Mouse (Mus musculus): ENCODE results near the gene Arhgap18.

Arhgap18 gene

DNA sequence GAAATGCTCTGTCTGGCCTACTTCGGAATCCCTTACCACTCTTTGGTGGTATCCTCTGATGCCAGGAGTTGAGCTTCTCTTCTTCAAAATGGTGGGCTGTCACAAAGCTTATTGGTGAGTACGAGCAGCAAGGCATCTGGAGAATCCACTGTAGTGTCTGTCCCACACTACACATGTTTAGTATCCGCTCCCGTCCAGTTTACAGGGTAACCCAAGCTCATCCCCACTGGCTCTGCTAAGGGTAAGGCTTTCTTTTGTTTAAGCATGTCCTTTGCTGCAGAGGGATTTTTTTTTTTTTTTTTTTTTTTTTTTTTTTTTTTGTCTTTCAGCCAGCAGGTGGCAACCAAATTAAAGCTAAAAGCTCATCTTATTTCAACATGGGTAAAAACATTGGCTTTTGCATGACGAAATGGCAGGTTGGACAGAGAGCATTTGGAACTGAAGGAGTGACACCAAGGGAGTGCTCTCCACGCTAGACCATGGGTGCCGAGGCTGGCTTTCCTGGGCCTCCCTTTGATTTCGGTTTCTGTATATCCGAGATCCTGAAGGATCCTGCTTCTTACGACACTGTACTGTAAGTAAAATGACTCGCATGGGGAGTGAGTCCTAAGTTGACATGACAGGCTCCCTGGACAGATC, at the start of gene Arhgap18:
Gene Arhgap18, plus strand, starts transcription at position 493 of the 639 bp plus-strand sequence.
- no peak for DNase-seq (ENCODE audit: low spot score)

DNA sequence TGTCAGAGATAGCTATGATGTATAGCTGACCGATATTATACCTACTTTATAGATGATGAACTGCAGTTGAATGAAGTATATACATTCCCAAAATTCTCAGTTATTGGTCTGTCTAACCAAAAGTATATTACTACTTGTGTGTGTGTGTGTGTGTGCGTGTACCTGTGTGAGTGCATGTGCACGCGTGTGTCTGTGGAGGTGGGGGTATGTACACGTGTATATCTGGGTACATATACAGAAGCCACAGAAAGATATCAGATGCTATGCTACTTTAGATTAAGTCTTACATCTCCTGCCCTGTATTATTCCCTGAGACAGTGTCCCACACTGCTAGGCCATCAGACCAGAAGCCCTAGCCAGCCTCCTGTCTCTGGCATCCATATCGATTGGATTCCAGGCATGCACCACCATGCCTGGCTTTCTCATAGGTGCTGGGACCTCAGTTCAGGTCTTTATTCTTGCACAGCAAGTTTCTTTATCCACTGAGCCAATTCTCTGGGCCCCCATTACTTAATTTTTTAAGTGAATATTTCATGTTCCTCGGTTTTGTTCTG, 42.7 kb upstream of the Arhgap18 start:
- no peak for DNase-seq (ENCODE audit: low spot score)

DNA sequence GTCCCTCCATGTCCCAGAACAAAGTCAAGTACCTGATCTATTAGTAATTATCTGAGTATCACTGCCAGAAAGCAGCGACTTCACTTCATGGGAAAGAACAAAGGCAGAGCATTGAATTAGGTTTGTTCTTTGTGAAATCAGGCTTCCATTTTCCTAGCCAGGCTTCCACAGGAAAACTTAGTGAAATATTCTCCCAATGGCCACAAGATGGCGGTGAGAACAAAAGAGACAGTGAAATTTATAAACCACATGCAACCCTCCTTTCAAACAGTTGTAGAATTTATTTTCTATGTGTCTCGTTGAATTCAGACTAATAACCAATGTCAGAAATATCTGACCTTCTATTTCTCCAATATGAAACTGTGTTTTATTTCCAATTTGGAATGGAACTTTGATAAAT, 42.2 kb upstream of the Arhgap18 start:
- no peak for DNase-seq (ENCODE audit: low spot score)

DNA sequence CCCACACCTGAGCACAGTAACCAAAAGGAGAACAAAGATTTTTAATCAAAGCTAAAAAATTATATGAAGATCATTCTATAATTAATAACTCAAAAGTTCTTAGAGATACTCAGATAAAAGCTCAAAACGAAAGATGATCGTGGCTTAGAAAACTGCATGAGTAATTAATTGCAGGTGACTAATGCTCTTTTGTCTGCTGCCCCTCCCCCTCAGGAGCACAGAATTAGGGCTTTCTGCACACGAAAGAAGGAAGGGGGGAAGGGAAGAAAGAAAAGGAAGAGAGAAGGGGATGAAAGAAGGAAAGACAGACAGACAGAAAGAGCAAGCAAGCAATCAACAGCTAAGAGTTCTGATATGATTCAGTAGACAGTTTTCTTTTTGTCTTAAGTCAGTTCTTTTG, 39.2 kb upstream of the Arhgap18 start:
- no peak for DNase-seq (ENCODE audit: low spot score)

DNA sequence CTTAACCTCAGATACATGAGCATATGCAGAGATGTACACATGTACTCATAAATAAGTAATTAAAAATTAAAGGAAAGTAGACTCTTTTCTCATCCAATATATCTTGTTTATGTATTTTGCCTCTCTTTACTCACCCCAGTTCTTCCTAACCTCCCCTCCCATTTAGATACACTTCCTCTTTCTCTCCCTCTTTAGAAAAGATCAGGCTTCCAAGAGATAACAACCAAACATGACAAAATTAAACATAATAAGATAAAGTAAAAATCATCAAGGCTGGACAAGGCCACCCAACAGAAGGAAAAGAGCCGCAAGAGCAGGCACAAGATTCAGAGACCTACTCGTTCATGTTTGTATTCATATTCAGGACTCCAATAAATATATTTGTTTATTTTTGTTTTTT, 28.5 kb upstream of the Arhgap18 start:
- no peak for DNase-seq (ENCODE audit: low spot score)

DNA sequence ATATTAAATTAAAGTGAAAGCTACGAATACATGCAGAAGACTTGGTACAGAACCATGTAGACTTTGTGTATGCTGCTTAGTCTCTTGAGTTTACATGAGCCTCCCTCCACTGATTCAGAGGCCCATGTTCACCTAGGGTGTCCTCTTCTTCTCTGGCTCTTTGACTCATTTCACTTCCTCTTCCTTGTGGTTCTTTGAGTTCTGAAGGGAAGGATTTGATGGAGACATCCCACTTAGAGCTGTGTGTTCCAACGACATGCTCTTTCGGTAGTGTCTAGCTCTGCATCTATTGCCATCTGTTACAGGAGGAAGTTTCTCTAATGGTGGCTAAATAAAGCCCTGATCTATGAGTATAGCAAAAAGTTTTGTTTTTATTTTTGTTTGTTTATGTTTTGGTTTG, 28.0 kb upstream of the Arhgap18 start:
- no peak for DNase-seq (ENCODE audit: low spot score)

DNA sequence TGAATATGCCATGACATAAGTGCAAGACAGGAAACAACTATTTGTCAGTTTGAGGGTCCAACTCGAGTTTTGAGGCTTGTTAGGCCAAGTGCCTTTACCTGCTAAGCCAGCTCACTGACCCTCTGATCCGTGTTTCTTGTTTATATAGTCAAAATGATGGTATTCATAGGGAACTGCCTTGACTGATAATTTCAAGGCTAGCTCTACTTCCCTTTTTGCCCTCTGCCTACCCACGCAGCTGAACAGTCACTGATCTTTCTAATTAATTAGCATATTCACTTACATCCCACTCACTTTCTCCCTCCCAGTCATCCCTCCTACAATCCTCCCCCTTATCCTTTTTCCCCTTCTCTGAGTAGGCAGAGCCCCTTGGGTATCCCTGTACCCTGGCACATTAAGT, 2.4 kb upstream of the Arhgap18 start:
- no peak for DNase-seq (ENCODE audit: low spot score)

DNA sequence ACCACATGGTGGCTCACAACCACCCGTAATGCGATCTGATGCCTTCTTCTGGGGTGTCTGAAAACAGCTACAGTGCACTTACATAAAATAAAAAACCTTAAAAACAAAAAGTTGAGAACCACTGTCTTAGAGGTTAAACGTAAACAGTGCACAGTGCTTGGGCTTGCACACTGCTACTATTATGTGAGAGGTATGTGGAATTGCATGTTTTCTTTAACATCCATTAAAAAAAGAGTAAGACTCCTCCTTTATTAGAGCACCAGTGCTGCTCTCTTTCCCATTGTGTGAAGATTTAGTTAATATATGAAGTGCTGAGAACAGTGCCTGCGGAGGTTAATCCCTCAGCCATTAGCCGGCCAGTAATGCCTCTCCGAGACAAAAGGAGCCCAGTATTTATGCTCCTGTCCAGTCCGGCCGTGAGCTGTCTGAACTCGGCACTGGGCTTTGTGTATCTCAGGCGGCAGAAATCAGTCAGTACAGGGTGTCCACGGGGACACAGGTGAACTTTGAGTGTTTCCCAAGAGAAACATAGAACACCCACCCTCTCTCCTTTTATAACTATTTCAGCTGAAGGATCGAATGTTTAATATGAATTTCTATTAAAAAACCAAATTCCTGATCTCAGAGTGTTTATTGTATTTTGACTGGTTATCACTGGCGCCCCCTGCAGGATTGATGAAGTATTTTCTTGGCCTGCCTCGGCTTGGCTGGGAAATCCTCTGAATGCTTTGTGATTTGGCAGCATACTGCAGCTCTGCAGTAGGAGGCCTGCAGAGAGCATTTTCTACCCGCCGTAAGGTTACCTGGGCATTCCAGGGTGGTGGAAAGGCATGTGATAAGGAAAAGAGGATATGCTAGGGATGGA, 925 bp upstream of the Arhgap18 start:
- peak; percentile 26 for DNase-seq (ENCODE audit: low spot score)

DNA sequence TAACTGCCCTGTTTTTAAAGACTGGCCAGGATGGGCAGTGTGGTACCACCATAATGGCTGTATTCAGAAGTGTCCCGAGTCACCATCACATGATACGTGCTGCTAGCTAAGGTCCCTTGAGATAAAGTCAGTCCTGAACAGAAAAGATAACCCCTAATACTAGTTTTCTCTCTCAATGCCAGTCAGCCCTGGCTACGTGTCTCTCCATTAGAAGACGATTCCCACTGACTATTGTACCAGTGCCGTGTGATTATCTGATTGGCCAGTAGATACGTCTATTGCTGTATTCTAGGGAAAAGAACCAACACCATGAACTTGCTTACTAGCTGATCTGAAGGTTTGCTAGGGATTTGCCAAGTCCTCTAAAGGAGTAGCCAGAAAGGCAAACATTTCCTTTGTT, 785 bp downstream of the Arhgap18 start:
- DNase-seq (ENCODE audit: low spot score), result no peak

DNA sequence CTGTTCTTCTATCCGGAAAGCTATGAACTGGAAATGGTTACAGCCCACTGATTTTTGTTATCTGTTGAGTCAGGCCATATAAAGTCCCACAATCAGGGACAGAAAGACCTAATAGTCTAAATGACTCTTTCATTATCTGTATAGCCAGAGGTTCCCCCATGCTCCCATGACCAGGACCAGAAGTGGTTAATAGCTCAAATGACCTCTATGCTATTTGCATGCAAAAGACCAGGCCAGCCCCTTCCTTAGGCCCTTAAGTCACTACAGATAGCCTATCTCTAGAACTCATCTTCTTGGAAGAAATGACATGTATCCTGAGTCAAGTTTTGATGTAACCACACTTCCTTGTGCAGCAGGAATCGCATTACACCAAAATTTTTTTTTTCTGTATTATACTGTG, 4.0 kb downstream of the Arhgap18 start:
- no peak for DNase-seq (ENCODE audit: low spot score)

DNA sequence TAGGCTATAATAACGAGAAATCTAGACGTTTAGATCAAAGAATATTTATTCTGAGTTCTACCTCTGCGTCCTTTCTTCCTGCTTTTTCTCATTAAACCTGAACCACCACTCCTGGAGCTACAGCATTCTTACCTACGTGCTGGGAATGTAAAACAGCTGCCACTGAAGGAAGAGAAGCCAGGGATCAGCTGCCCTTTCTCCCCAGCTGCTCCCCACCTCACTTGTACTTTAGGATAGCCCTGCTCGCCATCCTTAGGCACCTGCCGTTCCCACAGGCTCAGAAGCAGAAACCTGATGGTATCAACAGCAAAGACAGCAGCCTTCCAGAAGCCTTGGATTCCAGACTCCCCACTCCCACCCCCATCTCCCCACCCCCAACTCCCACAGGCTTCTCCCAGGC, 6.2 kb downstream of the Arhgap18 start:
- no peak for DNase-seq (ENCODE audit: low spot score)

DNA sequence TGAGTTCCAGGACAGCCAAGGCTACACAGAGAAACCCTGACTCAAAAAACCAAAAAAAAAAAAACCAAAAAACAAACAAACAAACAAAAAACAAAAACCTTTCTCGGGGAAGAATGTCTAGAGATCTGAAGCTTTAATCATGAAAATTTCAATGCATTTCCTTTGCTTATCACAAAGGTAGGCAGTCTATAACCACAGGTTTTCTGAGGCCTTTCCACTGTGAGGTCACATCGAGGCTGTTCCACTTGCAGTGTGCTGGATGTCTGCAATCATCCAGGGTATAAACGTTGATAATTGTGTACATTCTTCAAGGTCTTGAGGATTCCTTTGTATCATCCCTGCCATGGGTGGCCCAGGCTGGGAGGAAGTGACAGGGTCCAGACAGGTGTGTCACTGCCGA, 7.9 kb downstream of the Arhgap18 start:
- no peak for DNase-seq (ENCODE audit: low spot score)

DNA sequence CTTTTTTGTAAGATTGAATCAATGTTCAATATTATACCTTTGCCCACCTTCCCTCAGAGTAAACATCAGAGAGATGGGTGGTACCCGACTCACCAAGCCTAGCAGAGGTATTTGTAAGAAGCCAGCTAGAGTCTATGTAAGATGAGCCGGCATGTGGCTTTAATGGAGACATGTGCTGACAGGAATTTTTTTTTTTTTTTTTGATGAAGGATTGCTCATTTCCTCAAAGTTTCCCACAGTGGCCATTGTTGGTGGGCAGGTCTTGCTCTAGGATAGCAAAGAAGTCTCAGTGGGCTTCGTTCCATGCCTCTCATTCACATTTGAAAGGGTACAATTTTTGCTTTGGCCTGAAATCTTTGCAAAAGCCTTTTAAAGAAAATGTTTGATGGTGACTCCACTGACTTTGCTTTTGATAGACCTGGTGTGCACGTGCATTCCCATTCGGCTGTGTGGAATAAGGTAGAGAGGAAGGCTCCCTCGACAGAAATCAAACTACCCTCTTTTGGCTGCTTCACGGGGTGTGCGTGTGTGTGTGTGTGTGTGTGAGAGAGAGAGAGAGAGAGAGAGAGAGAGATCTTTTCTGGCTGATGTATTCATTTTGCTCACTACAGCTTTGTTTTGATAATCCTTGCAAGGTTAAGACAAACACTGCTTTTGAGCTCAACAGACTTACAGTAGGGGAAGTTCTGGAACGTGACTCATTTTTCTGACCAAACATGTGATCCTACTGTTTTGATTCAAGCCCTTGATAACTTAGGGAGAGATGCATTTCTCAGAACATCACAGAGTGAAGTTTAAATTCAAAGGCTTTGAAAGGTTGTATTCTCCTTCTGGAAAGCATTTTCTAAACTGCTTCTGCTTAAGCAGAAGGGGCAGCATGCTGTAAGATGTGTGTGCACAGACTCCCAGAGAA, 9.0 kb downstream of the Arhgap18 start:
- DNase-seq (ENCODE audit: low spot score), result no peak

DNA sequence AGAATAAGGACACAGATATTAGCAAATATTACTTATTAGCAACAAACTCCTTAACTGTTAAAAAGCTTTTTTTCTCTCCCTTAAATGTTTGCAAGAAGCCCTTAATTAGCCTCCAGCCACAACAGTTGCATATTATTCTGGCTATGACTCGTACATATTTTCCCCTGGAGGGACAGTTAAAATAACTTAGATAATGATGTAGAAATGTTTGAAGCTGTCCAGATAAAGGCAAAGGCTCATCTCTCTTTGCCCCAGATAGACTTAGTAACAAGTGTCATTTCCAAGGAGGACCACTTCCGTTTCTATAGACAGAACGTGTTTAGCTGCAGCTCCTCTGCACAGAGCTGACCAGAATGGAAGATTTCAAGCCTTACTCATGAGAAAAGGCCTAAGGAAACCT, 14.0 kb downstream of the Arhgap18 start:
- DNase-seq (ENCODE audit: low spot score), result no peak

DNA sequence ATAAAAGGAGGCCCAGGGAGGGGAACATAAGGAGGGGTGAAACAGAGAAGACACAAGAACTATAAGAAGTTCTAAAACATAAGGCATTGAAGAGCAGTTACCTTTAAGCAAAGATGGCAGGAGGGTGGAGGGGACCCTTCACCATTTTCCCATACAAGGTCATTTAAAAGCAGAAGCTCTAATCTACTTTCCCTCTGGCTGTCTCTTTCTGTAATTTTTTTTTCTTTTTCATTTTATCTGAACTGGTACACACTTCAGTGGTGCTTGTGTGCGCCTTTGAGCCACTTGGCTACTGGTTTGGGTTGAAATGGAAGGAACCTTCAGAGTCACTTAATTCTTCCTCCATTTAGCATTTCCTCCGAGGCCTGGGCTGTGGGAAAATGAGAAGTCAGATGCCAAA, 15.7 kb downstream of the Arhgap18 start:
- DNase-seq (ENCODE audit: low spot score), result no peak

DNA sequence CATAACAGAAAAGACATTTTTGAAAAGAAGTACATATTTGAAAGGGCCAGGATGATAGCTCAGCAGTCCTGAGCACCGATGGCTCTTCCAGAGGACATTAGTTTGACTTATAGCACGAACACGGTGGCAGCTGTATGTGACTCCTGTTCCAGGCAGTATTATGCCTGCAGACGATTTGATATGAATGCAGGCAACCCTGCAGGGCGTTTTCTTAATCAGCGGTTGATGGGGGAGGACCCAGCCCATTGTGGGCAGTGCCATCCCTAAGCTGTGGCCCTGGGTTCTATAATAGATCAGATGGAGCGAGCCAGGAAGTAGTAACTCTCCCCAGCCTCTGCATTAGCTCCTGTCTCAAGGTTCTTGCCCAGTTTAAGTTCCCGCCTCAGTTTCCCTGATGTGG, 16.8 kb downstream of the Arhgap18 start:
- no peak for DNase-seq (ENCODE audit: low spot score)

DNA sequence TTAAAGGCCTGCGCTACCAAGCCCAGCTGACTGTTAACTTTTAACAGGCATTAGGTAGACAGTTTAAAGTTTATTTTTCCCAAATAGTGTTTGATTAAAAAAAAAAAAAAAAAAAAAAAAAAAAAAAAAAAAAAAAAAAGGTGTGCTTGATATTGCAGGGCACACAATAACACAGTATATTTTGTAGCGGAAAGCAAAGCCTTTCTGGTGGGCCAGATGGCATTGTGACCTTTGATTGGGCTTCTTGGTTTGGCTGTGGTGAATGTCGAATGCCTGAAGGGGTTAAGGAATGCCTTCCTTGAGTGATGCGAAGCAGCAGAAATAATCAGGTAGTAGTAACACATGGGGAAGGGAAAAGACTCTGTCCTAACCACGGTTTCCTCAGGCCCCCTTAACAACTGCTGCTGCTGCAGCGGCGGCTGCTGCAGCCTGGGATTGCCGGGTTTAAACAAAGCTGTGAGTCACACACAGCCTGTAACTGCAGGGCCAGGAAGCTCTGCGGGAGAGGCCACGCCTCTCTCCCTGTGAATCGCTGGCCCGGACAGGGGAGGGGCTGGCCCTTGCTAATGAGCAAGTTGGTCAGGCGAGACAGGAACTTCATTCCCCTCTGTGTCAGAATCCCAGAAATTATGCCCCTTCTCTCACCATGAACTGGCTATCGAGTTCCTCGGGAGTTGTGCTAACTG, 18.9 kb downstream of the Arhgap18 start:
- peak; percentile 82 for DNase-seq (ENCODE audit: low spot score)

DNA sequence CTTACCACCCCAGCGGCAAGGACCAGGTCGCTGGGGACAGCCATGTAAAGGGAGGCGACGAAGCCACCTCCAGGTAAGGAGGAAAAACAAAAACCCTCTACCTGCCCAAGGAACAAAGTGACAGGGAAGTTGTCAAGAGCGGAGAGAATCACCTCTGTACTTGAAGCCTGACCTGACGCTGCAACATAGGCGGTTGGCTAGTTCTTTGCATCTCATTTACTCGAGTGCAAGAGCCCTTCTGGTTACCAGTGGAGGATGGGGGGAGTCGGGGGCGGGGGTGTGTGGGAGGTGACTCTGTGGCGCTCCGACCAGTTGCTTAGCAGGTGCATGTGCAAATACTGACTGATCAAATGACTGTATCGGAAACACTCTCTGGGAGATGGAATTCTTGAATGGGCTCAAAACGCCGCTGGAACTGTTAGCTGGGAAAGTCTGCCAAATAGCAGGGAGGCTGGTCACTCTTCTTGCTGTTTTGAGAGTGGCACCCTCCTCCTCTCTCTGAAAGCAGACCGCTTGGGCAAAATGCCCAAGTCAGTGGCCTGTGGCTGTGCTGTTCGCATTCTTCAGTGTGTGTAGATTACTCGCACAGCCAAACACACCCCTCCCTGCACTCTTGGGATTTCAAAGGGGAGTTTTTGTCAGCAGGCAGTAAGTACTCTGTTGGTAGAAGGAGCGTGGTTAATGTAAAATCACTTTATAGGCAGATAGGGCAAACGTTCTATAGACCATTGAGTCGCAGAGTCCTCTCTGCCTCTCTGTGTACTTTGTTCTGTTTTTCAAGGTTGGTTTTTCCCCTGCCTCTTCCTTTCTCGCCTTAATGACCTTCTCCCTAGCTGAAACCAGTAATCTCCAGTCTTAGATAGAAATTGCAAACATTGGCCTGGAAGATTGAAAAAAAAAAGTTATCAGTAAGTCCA, 19.7 kb downstream of the Arhgap18 start:
- peak; percentile 74 for DNase-seq (ENCODE audit: low spot score)

DNA sequence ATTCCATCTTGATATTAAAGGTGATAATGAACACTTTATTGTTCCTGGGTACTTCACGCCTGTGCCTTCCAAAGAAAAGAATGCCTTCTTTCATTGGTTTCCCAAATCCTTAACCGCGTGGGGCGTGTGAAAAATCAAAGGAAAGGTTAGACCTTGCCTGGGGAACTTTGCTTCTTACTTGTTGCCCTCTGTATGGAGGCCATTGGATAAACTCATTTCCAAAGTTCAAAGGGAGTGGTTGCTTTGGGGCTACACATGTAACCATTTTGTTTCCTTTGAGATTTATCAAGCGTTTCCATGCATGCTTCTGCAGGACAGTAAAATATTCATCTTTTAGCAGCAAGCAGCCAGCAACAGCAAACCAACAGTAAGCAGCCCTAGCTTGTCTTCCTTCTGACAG, 20.3 kb downstream of the Arhgap18 start:
- DNase-seq (ENCODE audit: low spot score), result peak; percentile 19

DNA sequence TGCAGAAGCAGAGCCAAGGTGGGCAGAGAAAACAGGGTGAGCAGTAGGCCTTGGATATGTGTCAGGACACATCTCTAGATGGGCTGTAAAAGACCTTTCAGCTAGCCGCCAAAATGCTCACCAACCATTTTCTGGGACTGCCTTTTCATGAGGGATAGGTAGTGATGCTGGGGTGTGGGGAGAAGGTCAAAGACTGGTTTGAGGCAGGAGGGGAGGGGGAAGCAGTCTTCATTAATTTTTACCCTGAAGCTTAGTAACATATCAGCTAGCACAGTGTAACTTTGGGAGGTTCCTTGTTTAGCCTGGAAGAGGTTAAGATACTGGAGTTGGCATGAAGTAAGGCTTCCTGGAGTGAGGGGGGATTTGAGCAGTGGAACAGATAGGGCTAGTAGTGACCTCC, 21.0 kb downstream of the Arhgap18 start:
- DNase-seq (ENCODE audit: low spot score), result no peak

DNA sequence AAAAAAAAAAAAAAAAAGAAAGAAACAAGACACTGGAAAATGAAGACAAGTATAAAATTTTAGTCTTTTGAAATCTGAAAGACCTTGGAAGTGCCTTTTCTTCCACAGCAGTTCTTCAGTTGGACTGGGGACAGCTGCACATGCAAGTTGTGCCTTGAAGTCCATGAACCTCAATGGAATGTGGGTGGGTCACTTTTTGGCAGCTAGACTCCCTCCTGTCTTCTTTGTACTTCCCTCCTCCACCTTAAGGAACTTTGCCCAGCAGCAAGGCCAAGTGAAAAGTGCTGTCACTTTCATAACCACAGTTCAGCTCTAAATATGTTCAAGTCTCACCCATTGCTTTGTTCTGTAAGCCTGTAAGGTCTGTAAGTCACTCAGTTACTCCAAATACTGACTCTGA, 23.2 kb downstream of the Arhgap18 start:
- DNase-seq (ENCODE audit: low spot score), result peak; percentile 16
